Mouse (Mus musculus) kidney, postnatal 14 days (tissue): Measurements from ENCODE around the gene Adtrp.

Experiments
- DNase-seq: peaks from one replicate; pipeline ENCODE4 v3.0.0; 2022; ENCODE audit warnings: mixed read lengths

Gene Adtrp

DNA sequence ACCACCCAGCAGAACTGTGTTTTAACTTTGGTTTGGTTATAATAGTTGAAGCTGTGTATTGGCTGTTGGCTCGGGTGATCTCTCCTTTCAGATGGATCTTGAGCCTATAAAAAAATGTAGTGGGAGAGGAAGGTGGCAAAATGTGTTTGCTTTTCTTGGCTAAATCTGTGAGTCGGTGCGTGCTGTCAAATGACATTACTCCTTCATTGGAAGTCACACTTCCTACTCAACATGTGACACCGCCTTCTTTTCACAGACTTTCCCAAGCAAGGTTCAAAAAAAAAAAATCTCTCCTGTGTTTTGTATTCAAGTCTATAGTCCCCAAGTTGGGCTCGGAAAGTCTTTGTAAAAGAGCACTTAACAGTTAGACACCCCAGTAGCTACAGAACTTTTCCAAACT is 19.9 kb downstream of the Adtrp start:
- no peak for DNase-seq

DNA sequence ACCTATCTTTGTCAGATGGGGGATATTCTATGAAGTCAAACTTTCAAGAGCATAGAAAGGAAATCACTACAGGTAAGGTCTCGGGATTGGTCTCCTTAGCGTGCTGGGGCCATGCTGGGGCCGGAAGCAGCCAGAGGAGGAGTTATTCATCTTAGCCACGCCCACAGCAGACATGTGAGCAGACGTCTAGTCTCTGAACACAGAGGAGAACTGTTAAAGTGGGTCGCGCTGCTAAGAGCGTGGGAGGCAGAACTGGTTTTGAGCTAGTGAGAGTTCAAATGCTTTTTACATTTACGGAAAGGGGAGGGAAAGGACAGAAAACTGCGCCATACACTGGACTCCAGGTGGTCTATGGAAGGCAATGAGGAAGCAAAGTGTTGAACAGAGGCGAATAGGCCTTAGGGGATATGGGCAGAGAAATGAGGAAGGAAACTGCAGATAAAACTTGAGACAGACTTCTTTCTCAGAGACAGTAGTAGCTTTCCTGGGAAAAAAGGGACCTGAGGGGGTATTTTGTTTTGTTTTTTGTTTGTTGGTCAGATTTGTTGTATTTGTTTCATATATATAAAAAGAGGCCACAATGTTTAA is 22.0 kb downstream of the Adtrp start:
- no peak for DNase-seq

DNA sequence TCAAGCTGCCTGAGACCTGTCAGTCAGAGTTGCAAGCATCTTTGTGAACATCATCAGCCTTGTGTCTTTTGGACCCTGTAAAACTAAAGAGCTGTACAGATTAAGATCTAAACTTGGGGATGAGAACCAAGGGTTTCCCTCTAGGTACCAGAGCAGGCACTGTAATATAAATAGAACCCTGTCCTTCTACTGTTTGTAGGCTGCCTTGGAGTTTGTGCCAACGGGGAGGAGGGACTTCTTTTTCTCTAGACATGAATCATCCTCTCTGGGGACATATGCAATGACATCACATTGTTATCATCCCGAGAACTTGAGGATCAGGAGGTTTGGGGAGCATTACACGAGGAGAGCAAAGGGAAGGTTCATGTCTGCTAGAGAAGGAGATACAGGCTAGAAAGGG is 24.4 kb downstream of the Adtrp start:
- no peak for DNase-seq

DNA sequence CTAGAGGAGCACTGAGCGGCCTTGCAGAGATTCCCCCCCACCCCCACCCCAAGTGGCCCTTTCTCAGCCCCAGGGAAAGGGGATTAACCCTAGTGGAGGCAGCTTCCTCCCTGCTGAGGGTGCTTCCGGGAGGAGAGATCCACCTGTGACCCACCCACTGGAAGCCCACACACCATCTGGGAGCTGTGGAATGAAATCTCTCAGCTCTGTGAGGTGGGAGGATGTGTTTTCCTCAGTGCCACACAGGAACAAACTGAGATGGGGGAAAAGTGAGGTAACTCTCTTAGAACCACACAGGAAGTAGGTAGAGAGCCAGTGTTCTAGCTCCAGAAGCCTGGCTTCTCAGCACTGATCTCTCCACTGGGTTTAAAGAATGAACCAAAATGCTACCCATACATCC is 24.9 kb downstream of the Adtrp start:
- no peak for DNase-seq

DNA sequence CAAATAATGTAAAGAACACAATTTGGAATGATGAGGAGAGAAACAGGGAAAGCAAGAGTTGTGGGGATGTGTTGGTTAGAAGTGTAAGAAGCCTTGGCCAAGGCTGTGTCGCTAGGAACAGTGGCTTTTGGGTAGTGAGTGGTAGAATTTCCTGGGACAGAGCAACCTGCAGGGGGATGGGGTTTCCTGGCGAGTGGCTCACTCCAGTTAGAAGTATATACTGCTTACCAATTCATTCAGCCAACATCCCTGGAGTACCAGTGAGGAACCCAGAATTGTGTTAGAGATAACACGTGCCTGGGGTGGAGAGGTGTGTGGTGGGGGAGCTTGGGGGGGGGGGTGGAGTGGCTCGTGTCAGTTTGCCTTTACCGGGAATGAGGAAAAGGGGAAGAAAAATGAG is 25.4 kb downstream of the Adtrp start:
- DNase-seq: no peak

DNA sequence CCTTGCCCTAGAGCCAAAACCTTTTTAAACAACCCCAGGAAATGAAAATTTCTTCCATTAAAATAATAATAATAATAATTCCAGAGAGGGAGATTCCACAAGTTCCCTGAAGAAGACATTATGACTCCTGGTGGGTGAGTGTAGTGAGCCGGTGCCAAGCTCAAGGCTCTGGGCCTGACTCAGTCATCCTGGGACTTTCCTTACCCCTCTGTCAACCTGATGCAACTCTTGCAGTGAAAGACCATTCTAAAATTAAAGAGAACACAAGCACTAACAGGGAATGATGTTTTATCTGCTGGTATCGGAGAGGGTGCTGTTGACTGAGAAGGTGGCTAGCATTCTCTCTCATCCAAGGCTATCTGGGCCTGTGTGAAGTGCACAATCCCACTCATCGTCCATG is 26.5 kb downstream of the Adtrp start:
- DNase-seq: no peak

DNA sequence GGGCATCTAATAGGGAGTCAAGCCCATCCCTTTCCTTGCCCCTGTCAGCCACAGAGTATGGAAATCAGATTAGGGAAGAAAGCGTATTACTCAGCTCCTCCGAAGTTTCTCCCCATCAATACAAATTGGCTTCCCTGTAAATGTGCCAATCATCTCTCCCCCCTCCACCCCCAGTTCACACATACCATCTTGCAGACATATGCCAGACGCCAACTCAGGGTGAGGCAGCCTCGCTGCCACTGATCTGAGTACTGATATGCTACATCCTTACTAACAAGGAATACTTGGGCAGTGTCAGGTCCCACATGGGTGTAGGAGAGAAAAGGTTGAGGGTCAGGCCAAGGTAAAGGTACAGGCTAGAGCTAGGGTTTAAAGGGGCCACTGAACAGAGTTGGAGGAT is 27.6 kb downstream of the Adtrp start:
- DNase-seq: no peak

DNA sequence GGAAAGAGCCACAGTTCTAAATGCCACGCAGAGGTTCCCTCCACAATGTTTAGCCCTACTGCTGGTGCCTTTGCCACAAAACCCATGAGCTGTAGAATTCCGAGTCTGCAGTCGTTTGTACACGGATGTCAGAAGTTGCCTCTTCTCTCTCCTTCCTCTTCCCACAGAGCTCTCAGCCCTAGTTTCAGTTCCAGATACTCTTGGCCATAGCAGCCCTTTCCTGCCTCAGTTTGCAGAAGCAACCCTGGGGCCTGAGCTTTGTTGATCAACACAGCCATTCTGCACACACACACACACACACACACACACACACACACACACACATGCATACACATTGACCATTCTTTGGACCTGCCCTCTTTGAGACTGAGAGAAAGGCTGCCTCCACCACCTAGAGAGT is 28.0 kb downstream of the Adtrp start:
- no peak for DNase-seq

DNA sequence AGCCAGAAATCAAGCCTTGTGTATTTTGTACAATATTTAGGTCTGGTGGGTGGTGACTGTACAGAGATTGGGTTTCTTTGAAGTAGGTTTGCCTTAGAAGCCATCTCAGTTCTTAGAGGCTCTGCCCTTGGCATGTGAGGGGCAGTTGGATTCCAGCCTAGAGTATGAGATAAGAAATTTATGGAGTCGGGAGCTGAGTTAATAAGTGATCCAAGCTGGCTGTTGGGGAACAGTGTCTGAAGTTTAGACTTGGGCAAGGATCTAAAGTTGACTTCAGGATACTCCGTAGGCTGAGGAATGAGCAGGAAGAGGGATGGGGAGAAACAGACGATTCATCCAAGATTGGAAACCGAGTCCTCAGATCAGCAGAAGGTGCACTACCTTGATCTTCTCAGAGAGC is 29.9 kb downstream of the Adtrp start:
- peak; percentile 56 for DNase-seq

DNA sequence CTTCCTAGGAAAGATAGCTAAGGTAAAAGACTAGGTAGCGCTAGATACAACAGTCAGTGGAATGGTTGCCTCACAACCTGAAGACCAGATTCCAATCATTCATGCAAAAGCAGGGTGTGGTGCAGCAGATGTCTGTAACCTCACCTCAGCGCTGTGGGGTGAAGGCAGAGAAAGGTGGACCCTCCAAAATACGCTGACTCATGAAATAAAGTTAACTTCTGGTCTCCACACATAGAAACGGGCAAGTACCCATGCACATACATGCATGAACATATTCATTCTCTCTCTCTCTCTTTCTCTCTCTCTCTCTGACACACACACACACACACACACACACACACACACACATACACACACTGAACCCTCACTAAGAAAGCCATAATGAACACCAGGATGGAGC is 30.8 kb downstream of the Adtrp start:
- no peak for DNase-seq

DNA sequence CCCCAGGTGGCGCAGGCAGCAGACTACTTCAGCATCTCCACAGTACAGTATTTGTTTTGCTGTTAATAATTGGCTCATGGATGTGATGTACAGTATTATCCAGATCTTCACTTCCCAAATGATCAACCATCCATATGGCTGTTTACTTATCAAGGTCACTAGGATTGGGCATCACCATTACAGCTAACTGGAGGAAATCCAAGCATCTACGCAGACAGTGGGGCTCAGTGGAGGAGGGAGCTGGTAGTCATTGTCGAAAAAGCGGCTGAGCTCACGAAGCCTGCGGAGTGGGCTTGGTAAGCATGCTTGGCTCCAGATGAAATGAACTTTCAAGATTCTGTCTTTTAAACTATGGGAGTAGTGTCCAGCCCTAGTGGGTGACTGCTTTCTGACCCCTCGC is 36.7 kb downstream of the Adtrp start:
- no peak for DNase-seq

DNA sequence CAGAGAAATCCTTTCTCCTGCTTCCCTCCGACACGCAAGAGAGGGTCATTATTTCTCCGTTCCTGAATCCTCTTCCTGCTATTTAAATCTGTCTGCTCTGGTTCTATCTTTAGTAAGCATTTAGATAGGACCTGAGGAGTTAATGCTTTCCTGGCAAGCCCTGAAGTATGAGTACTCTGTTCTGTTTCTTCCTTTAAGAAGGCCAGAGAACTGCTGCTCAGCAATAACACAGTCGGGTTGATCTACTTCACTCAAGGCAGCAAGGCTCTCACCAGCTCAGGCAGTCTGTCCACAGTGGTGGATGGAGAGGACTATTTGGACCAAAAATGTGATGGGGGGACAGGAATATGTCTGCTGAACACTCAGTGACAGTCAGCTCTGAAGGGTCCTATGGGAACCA is 39.7 kb downstream of the Adtrp start:
- no peak for DNase-seq

DNA sequence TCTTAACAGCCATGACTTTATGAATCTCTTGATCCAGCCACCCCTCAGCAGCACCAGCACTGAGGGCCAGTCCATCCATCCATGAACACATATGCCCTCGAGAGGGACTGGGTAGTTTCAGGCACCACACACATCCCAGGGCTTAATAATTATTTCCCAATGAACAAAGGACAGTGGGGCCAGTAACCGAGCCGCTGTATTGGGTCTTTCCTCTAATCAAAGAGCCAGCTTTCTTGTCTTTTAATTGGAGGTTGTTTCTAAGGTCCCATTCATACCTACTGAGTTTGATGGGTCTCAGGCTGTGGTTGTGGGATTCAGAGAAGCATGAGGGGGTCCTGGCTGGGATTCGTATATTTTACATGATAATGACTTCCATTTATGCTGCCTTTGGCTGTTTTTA is 40.2 kb downstream of the Adtrp start:
- DNase-seq: no peak

DNA sequence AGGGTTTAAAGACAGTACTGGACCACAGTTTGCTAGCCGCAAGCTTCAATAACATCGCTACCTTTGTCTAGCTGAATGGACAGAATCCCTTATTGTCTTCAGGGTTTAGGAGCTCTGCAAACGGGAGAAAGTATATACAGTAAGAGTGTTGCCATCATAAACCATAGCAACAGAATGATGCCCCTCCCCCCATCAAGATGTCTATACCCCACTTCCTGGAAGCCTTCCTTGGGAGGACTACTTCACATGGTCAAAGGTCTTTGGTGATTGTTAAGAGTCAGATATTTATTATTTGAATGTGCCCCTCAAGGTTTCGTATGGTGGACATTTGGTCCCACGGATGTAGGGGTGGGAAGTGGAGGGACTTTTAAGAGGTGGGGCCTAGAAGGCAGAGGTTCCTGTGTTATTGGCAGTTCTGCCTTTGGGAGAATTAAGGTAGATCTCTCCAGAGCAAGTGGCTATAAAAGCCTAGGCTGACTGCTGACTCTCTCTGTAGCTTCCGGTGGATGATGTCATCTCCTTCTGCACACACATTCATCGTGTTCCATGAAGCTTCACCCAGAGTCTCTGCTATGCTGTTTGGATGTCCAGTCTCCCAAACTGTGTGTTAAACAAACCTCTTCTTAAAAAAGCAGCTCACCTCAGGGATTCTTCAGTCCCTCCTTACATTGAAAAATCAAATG is 42.2 kb downstream of the Adtrp start:
- DNase-seq: no peak

DNA sequence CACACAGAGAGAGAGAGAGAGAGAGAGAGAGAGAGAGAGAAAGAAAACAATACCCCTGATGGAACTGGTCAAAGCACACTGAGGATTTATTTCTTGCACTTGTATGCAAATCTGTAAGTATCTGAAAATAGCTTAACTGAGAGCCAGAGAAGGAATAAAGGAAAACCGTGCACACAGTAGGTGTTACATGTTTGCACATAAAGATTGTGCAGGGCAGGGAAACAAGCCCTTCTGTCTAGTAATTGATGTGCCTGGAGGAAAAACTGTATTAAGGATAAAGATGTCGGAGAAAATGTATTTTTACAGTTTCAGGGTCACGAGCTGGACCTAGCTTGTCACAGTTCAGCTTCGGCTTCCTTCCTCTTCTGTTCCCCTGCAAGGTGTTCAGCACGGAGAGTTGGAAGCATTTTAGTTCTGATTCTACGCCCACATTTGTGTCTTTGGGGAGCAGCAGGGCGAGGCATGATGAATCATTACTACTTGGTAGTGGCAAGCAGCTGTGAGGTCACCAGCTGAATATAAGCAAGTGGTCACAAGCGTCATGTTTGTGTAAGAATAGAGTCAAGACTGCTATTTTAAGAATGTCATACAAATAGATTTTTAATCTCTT is 43.7 kb downstream of the Adtrp start:
- DNase-seq: no peak

DNA sequence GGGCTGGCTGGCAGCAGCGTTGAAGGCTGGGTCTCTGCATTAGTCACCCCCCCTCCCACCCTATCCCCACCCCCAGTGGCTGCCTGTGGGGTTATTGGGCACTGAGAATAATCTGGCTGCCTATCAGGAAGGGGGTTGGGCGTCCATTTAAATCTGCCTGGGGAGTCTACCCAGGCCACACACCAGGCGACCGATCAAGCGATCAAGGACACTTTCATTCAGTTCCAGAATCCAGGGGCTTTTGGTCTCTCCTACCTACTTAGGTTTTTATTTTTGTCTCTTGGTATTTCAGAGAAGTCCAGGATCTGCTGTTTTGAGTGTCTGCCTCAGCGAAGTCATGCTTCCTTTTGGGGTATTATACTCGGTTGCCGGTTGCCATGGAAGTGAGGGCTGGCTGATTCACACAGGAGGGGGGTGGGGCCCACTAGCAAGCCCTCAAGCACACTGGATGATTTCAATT is 46.3 kb downstream of the Adtrp start:
- no peak for DNase-seq

DNA sequence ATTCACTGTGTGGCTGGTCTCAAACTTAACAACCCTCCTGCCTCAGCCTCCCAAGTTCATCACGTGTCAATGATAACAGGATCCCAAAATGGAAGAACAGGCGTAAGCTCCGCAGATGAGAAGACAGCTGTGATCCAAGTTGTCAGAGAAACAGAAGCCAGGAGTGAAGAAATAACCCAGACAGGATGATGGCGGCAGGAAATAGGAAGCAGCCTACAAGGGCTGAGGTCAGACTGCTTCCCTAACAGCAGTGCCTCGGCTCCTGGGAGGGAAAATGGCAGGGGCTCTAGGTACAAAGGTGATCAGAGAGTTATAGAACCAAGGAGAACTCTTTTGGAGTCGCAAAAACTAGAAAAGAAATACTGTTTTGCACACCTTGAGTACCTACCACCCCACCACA is 54.6 kb downstream of the Adtrp start:
- DNase-seq: no peak

DNA sequence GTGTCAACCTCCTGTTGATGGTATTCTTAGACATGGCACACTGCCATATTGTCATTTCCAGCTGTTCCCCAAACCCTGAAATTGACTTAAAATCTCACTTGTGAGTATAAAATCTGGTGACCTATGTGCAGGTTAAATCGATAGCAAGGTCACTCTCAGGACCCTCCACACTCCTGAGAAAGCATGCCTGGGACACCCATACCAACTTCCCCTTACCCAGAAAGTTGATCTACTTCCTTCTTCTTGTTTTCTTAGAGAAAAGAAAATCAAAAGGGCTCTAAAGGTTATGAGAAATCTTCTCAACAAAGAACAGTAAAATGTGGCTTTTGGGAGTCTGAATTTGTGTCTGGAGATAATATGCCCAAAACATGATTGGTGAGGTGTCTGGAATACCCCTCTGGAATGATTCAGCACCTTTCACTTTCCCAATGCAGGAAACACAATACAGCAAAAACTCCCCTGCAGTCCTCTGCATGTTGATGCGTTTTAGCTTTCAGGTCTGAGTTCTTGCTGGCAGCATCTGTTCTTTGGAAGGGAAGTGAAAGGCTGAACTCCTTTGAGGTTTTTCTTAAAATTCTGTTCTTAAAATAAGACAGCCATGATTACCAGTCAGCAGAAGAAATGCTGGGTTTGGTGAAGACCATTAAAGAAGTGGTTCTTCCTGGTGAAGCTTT is 59.5 kb downstream of the Adtrp start:
- DNase-seq: no peak

DNA sequence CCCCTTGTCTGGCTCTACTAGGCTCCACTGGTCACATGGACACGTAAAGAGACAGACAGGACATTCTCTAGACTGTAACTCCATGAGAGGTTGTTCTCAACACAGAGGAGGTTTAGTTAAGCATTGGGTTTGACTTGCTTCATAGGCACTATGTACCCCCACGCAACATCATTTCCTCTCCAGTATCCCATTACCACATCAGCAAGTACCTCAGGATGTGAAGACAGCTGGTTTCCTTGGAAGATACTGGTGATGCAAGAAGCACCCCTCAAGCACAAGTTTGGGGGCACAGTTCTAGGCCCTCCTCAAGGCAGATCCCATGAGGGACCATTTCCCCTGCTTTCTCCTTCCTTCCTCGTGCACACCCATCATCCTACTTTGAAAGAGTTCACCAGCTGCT is 60.8 kb downstream of the Adtrp start:
- DNase-seq: no peak

DNA sequence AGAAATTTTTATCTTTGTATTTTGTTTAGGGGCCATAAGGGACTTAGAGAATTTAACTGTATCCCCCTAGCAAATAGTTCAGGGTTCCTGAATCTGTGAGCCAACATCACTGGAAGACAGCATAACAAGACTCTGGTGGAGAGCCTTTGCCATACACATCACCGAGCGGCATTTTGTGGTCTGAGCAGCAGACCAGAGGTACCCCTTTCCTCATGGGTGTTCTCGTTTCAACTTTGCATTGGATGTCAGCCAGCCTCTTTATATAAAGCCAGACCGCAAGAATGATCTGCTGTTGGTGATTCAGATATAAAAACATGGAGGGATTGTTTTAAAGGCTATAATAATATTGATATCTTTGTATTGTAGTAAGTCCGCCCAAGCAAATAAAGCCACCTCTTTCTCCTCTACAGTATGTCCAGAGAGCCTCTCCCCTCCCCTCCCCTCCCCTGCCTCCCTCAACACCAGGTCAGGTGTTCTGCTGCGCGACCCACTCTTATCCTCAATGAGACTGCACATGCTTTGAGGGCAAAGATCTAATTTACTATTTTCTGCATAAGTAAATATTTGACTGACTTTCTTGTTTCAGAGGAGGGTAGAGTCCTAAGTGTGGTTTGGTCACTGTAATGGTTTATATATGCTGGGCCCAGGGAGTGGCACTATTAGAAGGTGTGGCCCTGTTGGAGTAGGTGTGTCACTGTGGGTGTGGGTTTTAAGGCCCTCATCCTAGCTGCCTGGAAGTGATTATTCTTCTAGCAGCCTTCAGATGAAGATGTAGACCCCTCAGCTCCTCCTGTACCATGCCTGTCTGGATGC is 62.4 kb downstream of the Adtrp start:
- DNase-seq: no peak

DNA sequence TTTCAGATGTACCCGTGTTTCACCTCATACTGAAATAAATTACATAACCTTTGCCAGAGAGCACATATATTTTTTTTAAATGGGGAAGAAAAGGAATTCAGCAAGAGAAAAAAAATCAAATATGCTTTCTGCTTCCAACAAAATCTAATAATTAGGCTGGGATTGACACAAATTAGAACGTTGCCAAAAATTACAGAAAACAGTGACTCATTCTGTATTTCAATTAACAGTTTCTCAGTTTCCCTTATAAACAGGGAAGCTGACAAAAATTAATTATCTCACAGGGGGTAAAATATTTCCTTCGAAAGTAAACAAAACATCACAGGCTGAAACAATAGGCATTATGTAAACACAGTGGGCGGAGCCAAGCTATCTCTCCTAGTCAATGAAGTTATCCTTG is 67.2 kb downstream of the Adtrp start:
- no peak for DNase-seq

DNA sequence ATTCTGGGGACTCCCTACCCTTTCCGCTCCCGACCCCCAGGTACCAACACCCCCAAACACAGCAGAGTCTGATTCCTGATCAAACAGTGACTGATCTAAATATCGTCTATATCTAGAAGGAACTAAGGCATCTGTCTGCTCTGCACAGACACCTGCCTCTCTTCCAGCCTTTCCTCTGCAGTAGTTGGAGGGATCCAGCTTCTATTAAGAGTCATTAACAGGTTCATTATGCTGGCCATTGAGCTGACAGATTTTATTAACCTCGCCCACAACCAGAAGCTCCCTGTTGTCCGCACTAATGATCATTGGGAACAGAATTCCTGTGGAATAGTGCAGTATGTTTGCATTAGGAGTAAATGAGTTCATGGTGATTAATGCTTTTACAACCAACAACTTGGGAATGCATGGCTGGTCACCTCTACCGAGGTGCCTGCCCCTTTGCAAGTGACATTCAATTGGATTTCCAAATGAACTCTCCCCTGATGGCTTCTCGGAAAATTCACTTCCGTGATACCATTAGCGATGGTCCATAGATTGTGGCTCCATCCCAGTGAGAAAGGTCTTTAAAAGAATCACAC is 67.8 kb downstream of the Adtrp start:
- DNase-seq: no peak

DNA sequence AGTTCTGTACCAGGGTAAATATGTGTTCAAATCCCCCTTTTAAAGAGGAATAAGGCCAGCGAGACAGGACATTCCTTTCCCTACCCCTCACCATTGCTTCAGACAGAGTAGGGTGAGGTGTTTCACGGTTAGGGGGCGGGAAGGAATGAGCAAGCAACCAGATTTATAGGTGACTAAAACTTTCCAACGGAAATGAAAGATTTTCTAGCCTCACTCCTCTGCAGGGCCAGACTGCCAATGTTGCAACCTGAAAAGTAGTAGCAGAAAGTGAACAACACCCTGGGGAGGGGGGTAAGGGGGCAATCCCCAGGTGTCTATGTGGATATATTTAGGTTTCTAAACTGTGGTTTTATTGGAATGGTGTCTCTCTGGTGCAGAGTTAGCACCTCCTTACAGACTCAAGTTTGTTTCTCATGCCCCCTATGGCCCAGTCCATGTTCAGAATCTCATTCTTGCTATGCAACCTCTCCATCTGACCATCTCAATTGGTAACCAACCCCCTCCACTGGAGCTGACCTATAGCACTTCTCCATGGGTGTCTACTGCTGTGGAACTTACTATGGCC is 73.6 kb downstream of the Adtrp start:
- no peak for DNase-seq
